Mouse (Mus musculus): ENCODE results near the gene Plekhh3. TPM values are rescaled to one million over a fixed set of nuclear protein-coding genes. Genes with fewer than 3 reads are reported as not detected.
"Not testable (repeated sequence)": the region's sequence is repeated elsewhere in the genome, so short reads cannot be mapped to it uniquely, and the experiment has no call there.

Plekhh3 gene
- polyA plus RNA-seq, 1 experiment: 2.3 TPM

DNA sequence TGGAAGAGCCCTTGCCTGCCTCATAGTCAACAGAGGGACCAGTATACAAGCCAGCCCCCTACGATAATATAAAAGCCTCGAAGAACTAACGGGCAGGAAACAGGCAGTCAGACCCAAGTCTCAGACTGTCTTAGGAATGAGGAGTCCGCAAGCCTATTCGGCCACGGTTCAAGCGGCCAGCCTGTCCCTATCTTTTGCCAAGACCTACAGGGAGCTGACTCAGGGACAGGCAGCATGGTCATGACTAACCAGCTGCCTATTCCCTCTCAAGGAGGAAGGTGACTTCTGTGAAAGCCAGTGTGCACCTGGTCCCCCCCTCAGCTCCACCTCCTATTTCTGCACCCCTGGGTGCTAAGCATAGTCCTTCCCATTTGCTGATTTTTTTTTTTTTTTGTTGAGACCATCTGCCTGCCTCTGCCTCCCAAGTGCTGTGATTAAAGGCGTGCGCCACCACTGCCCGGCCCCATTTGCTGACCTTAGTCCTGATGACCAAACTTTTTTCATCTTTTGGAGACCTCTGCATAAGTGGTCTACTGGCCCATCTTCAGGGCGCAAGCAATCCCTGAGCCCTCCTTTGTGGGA lies 42.1 kb downstream of the Plekhh3 start:
- Histone ChIP-seq H3K36me3 (replicated peaks; ENCODE audit: low read length) (peaks cover 25% of the 10 kb centered on the region), H3K27me3 (replicated peaks) (peaks cover 12% of the 10 kb centered on the region), H3K4me1 (peaks cover 31% of the 10 kb centered on the region), H3K9me3 (peaks cover 12% of the 10 kb centered on the region), H3K4me3 (replicated peaks) (no peak overlapping the region)
- TF ChIP-seq FLI1 (IDR thresholded peaks at IDR 0.05; ENCODE audit: low read length) (no peak), GATA1 (IDR thresholded peaks at IDR 0.05; ENCODE audit: borderline replicate concordance, low read length) (no peak)

DNA sequence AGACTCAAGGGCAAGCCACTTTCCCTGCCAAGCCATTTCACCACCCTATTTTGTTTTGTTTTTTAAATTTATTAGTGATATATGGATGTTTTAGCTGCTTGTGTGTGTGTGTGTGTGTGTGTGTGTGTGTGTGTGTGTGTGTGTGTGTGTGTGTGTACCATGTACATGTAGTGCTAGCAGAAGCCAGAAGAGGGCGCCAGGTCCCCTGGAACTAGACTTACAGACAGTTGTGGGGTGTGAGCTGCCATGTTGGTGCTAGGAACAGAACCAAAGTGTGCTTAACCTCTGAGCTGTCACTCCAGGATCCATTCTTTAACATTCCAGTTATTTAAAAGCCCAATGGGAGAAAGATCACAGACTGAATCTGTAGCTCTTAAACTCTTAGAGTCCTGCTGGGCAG lies 44.1 kb downstream of the Plekhh3 start:
- Histone ChIP-seq H3K9me3 (peaks cover 12% of the 10 kb centered on the region), H3K36me3 (replicated peaks; ENCODE audit: low read length) (peaks cover 45% of the 10 kb centered on the region), H3K4me1 (peaks cover 27% of the 10 kb centered on the region), H3K4me3 (replicated peaks) (no peak overlapping the region), H3K27me3 (replicated peaks) (peaks cover 11% of the 10 kb centered on the region)
- TF ChIP-seq GATA1 (IDR thresholded peaks at IDR 0.05; ENCODE audit: borderline replicate concordance, low read length) (no peak), FLI1 (IDR thresholded peaks at IDR 0.05; ENCODE audit: low read length) (no peak)

DNA sequence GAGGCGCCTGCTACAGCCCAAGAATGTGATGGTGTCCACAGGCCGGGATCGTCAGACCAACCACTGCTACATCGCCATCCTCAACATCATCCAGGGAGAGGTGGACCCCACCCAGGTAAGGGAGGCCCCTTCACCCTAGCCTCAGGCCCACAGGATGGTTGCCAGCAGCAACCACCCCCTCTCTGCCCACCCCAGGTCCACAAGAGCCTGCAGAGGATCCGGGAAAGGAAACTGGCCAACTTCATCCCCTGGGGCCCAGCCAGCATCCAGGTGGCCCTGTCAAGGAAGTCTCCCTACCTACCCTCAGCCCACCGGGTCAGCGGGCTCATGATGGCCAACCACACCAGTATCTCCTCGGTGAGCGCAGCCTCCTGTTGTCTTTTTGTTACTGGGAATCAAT lies 46.1 kb downstream of the Plekhh3 start:
- not testable (repeated sequence) for H3K9me3 ChIP-seq; H3K27me3 ChIP-seq (replicated peaks); H3K4me3 ChIP-seq (replicated peaks)
- Histone ChIP-seq H3K36me3 (replicated peaks; ENCODE audit: low read length) (peaks cover 48% of the 10 kb centered on the region), H3K4me1 (peaks cover 31% of the 10 kb centered on the region)

DNA sequence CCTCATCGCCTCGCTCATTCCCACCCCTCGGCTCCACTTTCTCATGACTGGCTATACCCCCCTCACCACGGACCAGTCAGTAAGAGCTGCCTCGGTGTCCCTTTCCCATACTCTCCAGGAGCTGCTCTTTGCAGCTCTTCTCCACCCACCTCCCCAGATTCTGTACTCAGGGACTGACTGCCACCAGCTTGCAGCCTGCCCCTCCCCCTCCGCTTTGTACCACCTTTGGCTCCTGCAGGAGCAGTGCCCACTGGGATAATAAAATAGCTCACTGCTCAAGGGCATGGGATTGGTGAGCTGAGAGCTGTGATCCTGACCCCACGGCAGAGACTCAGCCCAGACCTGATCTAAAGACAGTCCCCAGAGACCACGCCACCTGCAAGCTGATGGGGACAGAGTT lies 46.7 kb downstream of the Plekhh3 start:
- peaks cover 29% of the 10 kb centered on the region for H3K4me1 ChIP-seq
- H3K27me3 ChIP-seq (replicated peaks); H3K9me3 ChIP-seq; H3K4me3 ChIP-seq (replicated peaks): not testable (repeated sequence)
- peaks cover 48% of the 10 kb centered on the region for H3K36me3 ChIP-seq (replicated peaks; ENCODE audit: low read length)

DNA sequence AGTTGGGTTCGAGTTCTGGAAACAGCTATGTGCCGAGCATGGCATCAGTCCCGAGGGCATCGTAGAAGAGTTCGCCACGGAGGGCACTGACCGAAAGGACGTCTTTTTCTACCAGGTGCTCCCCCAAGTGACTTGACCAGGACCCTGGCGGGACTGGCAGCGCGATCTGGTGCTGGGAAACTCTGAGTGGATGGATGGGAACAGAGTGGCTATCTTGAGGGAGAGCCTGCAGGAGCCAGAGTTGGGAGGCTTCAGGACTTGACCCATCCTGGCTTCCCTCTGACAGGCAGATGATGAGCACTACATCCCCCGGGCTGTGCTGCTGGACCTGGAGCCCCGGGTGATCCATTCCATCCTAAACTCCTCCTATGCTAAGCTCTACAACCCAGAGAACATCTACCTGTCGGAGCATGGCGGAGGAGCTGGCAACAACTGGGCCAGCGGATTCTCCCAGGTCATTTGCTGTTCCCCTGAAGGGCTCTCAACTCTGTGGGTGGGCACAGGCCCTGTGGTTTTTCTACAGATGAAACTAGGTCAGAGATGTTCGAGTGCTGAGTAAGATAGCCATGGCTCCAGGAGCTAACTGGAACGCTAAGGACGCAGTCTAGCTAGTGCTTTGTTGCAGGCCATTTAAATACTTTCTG lies 50.5 kb downstream of the Plekhh3 start:
- Histone ChIP-seq H3K4me1 (peaks cover 56% of the 10 kb centered on the region), H3K4me3 (replicated peaks) (peak overlapping the region; percentile 96), H3K36me3 (replicated peaks; ENCODE audit: low read length) (peaks cover 45% of the 10 kb centered on the region), H3K27me3 (replicated peaks) (no peaks in the 10 kb centered on the region), H3K9me3 (no peaks in the 10 kb centered on the region)
- TF ChIP-seq GATA1 (IDR thresholded peaks at IDR 0.05; ENCODE audit: borderline replicate concordance, low read length): no peak
- TF ChIP-seq FLI1 (IDR thresholded peaks at IDR 0.05; ENCODE audit: low read length): no peak

DNA sequence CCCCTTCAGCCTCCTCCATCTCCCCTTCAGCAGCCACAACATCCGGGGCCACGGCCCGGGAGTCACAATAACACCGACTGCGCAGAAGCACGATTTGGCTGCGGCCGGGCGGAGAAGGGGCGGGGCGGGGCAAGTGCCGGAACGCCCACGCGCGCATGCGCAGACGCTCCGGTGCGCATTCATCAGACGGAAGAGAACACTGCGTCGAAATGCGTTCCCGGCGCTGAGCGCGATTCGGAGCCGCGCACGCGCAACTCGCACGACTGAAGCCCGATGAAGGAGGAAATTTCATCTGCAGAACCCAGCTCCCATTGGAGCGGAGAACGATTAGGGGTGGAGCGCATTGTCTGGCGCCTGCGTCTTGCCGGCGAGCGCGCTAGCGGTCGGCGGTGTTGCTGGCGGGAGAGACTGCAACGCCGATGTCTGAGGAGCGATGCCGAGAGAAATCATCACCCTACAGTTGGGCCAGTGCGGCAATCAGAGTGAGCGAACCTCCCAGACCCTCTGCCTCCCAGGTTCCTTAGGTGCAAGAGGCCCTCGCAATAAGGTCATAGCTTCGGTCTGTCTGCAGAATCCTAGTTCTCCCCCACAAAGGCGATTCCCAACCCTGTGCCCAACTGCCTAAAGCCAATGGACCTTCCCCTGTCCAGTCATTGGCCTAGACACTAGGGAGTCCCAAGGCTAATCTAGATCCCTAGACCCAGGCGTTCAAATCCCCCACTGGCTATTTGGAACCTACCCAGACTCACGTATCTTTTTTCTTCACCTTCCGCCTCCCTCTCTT lies 51.2 kb downstream of the Plekhh3 start, which contains the start of the genes Retreg3 and Tubg1:
Retreg3 (minus strand) TSS at position 133 of the 784 bp plus-strand sequence.
Tubg1 (plus strand) TSS at position 178 of the 784 bp plus-strand sequence.
- peaks cover 61% of the 10 kb centered on the region for H3K4me1 ChIP-seq
- TF ChIP-seq FLI1 (IDR thresholded peaks at IDR 0.05; ENCODE audit: low read length) (no peak), GATA1 (IDR thresholded peaks at IDR 0.05; ENCODE audit: borderline replicate concordance, low read length) (no peak)
- no peaks in the 10 kb centered on the region for H3K27me3 ChIP-seq (replicated peaks)
- no peaks in the 10 kb centered on the region for H3K9me3 ChIP-seq
- peaks cover 48% of the 10 kb centered on the region for H3K36me3 ChIP-seq (replicated peaks; ENCODE audit: low read length)
- H3K4me3 ChIP-seq (replicated peaks): peak within 1 kb of the TSS; percentile 96

DNA sequence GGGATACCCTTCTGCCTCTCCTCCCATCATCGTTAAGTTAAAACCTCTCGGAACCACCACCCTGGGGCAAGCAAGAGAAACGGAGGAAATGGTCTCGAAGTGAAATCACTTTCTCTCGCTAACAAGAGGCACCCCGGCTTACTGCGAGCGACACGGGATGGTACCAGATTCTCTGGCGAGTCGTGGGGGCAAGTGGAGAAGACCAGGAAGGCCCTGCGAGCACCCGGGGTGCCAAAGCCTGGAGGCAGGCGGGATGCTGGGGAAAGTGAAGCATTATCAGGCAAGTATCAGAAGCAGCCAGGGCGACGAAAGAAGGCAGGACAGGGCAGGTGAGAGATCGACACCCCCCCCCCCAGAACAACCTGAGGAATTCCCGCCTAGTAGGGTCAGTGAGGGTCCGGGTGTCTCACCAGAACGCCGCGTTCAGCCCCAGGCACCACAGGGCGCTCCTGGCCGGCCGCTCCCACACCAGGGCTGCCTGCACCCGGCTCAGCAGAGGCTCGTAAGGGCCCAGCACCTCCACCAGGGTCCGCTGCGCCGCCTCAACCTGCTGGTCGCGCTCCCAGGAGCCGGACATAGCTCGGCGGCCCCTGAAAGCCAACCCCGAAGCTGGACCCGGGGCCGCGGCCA lies 51.9 kb downstream of the Plekhh3 start:
- peaks cover 49% of the 10 kb centered on the region for H3K36me3 ChIP-seq (replicated peaks; ENCODE audit: low read length)
- H3K27me3 ChIP-seq (replicated peaks): no peaks in the 10 kb centered on the region
- TF ChIP-seq FLI1 (IDR thresholded peaks at IDR 0.05; ENCODE audit: low read length) (no peak), GATA1 (IDR thresholded peaks at IDR 0.05; ENCODE audit: borderline replicate concordance, low read length) (no peak)
- peak overlapping the region; percentile 96 for H3K4me3 ChIP-seq (replicated peaks)
- peaks cover 64% of the 10 kb centered on the region for H3K4me1 ChIP-seq
- H3K9me3 ChIP-seq: no peaks in the 10 kb centered on the region

DNA sequence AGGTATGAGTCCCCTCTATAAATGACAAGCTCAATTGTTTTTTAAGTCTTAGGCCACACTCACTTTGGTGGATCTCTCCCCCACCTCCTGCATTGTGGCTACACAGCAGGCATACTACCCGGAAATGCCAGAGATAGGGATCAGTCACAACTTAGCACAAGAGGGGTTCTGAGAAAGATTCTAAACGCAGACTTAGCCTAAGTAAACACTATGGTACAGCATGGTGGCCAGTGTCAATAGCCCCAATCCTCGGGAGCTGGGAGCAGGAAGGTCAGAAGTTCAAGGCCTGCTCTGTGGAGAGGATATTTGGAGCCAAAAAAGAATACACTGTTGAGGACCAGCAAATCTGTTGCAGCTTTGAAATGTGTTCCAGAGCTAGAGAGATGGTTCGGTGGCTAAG lies 53.0 kb downstream of the Plekhh3 start:
- Histone ChIP-seq H3K27me3 (replicated peaks) (no peaks in the 10 kb centered on the region), H3K4me3 (replicated peaks) (peak overlapping the region; percentile 96), H3K4me1 (peaks cover 64% of the 10 kb centered on the region), H3K36me3 (replicated peaks; ENCODE audit: low read length) (peaks cover 45% of the 10 kb centered on the region), H3K9me3 (peaks cover under 1% of the 10 kb centered on the region; the same call in 1 of the 2 replicates)
- TF ChIP-seq FLI1 (IDR thresholded peaks at IDR 0.05; ENCODE audit: low read length) (no peak), GATA1 (IDR thresholded peaks at IDR 0.05; ENCODE audit: borderline replicate concordance, low read length) (no peak)

DNA sequence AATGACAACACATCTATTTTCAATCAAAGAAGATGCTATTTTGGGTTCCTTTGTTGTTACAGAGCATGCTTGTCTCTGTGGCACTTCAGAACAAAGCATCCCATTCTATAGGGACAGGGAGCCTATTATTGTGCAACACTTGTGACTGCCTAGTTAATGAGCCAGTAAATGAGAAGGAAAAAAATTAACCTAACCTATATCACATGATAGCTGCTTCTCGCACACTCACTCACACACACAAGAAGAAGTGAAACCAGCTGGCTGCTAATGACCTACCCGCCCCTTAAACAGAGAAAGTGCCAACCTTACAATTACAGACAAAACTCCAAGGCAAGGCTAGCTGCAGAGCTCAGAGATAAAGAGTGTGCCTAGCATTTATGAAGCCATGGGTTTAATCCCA lies 55.6 kb downstream of the Plekhh3 start:
- H3K36me3 ChIP-seq (replicated peaks; ENCODE audit: low read length): peaks cover 46% of the 10 kb centered on the region
- H3K27me3 ChIP-seq (replicated peaks): no peaks in the 10 kb centered on the region
- peaks cover 5% of the 10 kb centered on the region for H3K9me3 ChIP-seq
- peak overlapping the region; percentile 23 for H3K4me3 ChIP-seq (replicated peaks)
- TF ChIP-seq FLI1 (IDR thresholded peaks at IDR 0.05; ENCODE audit: low read length) (no peak), GATA1 (IDR thresholded peaks at IDR 0.05; ENCODE audit: borderline replicate concordance, low read length) (no peak)
- peaks cover 64% of the 10 kb centered on the region for H3K4me1 ChIP-seq

Other genes with a start within 250 kb of the Plekhh3 start
- 63.3 and 82.6 TPM in 2 replicates for gene Stat3, start 231.8 kb downstream of the Plekhh3 start, polyA plus RNA-seq (2012; ENCODE audit: insufficient read depth, low replicate concordance)
- gene Cavin1, start 200.5 kb downstream of the Plekhh3 start, polyA plus RNA-seq (2012; ENCODE audit: insufficient read depth, low replicate concordance): 24.1 and 43.9 TPM in 2 replicates
- 90.5 and 153 TPM in 2 replicates for gene Atp6v0a1, start 161.9 kb downstream of the Plekhh3 start, polyA plus RNA-seq (2012; ENCODE audit: insufficient read depth, low replicate concordance)
- gene Naglu, start 101.3 kb downstream of the Plekhh3 start, polyA plus RNA-seq (2012; ENCODE audit: insufficient read depth, low replicate concordance): 30.7 and 32.1 TPM in 2 replicates
- 3.5 and 5.8 TPM in 2 replicates for gene Hsd17b1, start 92.9 kb downstream of the Plekhh3 start, polyA plus RNA-seq (2012; ENCODE audit: insufficient read depth, low replicate concordance)
- 17.7 and 36.8 TPM in 2 replicates for gene Coasy, start 88.8 kb downstream of the Plekhh3 start, polyA plus RNA-seq (2012; ENCODE audit: insufficient read depth, low replicate concordance)
- 2.8 and 12.4 TPM in 2 replicates for gene Mlx, start 84.1 kb downstream of the Plekhh3 start, polyA plus RNA-seq (2012; ENCODE audit: insufficient read depth, low replicate concordance)
- gene Psmc3ip, start 75.9 kb downstream of the Plekhh3 start, polyA plus RNA-seq (2012; ENCODE audit: insufficient read depth, low replicate concordance): 10.4 TPM in 1 of 2 replicates, not detected in the other
- 1.6 and 6.2 TPM in 2 replicates for gene Retreg3, start 51.5 kb downstream of the Plekhh3 start, polyA plus RNA-seq (2012; ENCODE audit: insufficient read depth, low replicate concordance)
- 63.2 and 80.7 TPM in 2 replicates for gene Tubg1, start 51.4 kb downstream of the Plekhh3 start, polyA plus RNA-seq (2012; ENCODE audit: insufficient read depth, low replicate concordance)
- gene Tubg2, start 15.4 kb downstream of the Plekhh3 start, polyA plus RNA-seq (2012; ENCODE audit: insufficient read depth, low replicate concordance): not detected in 2 replicates
- 0.72 and 0.89 TPM in 2 replicates for gene Cntnap1, start 828 bp downstream of the Plekhh3 start, polyA plus RNA-seq (2012; ENCODE audit: insufficient read depth, low replicate concordance)
- 0.13 TPM in 1 of 2 replicates, not detected in the other for gene Ccr10, start 4.1 kb upstream of the Plekhh3 start, polyA plus RNA-seq (2012; ENCODE audit: insufficient read depth, low replicate concordance)
- 0.65 and 2.0 TPM in 2 replicates for gene Ezh1, start 55.1 kb upstream of the Plekhh3 start, polyA plus RNA-seq (2012; ENCODE audit: insufficient read depth, low replicate concordance)
- gene Ramp2, start 74.7 kb upstream of the Plekhh3 start, polyA plus RNA-seq (2012; ENCODE audit: insufficient read depth, low replicate concordance): 0.32 TPM in 1 of 2 replicates, not detected in the other
- gene Vps25, start 82.4 kb upstream of the Plekhh3 start, polyA plus RNA-seq (2012; ENCODE audit: insufficient read depth, low replicate concordance): 100 and 168 TPM in 2 replicates
- gene Wnk4, start 89.2 kb upstream of the Plekhh3 start, polyA plus RNA-seq (2012; ENCODE audit: insufficient read depth, low replicate concordance): 37.7 and 87.0 TPM in 2 replicates
- not detected in 2 replicates for gene Cntd1, start 107.7 kb upstream of the Plekhh3 start, polyA plus RNA-seq (2012; ENCODE audit: insufficient read depth, low replicate concordance)
- gene Coa3, start 107.8 kb upstream of the Plekhh3 start, polyA plus RNA-seq (2012; ENCODE audit: insufficient read depth, low replicate concordance): 9.9 and 21.1 TPM in 2 replicates
- 43.7 and 96.0 TPM in 2 replicates for gene Becn1, start 130.9 kb upstream of the Plekhh3 start, polyA plus RNA-seq (2012; ENCODE audit: insufficient read depth, low replicate concordance)
- 32.6 and 45.1 TPM in 2 replicates for gene Psme3, start 144.9 kb upstream of the Plekhh3 start, polyA plus RNA-seq (2012; ENCODE audit: insufficient read depth, low replicate concordance)
- gene Aoc2, start 153.7 kb upstream of the Plekhh3 start, polyA plus RNA-seq (2012; ENCODE audit: insufficient read depth, low replicate concordance): 2.0 and 2.9 TPM in 2 replicates
- not detected in 2 replicates for gene Aoc3, start 159.3 kb upstream of the Plekhh3 start, polyA plus RNA-seq (2012; ENCODE audit: insufficient read depth, low replicate concordance)
- gene G6pc, start 196.2 kb upstream of the Plekhh3 start, polyA plus RNA-seq (2012; ENCODE audit: insufficient read depth, low replicate concordance): not detected in 2 replicates
- 5.7 and 39.7 TPM in 2 replicates for gene Aarsd1, start 246.3 kb upstream of the Plekhh3 start, polyA plus RNA-seq (2012; ENCODE audit: insufficient read depth, low replicate concordance)